Mouse (Mus musculus) hindbrain, embryonic 15.5 days (tissue): ENCODE measurements around the gene Pogk. TPM values are rescaled to one million over a fixed set of nuclear protein-coding genes. Genes with fewer than 3 reads are reported as not detected.

ENCODE experiments used
- ATAC-seq: fragments of 200-750 bp; cut with Nextera tagmentation; 2 replicates; pipeline ENCODE4 v1.8.0; 2017; ENCODE audit warnings: low read depth, moderate number of reproducible peaks, moderate TSS enrichment; ENCODE audit not compliant: low FRiP score
- H3K27ac ChIP-seq: fragments of 300-500 bp; sonication (generic); replicated peaks from 2 replicates; pipeline ENCODE4 v1.5.1; 2015; ENCODE audit warnings: mild to moderate bottlenecking, inconsistent platforms
- H3K27me3 ChIP-seq: fragments of 300-500 bp; sonication (generic); 2 replicates; pipeline ENCODE4 v1.6.1; 2015; ENCODE audit warnings: control low read depth, inconsistent platforms
- H3K36me3 ChIP-seq: fragments of 300-500 bp; sonication (generic); 2 replicates; pipeline ENCODE4 v1.6.1; 2015; ENCODE audit warnings: control low read depth, inconsistent platforms
- H3K4me1 ChIP-seq: fragments of 300-500 bp; sonication (generic); replicated peaks from 2 replicates; pipeline ENCODE4 v1.6.1; 2015; ENCODE audit warnings: control low read depth, inconsistent platforms
- H3K4me2 ChIP-seq: fragments of 300-500 bp; sonication (generic); 2 replicates; pipeline ENCODE4 v1.6.1; 2015; ENCODE audit warnings: moderate library complexity, mild to moderate bottlenecking, inconsistent platforms
- H3K4me3 ChIP-seq: fragments of 300-500 bp; sonication (generic); 2 replicates; pipeline ENCODE4 v1.5.1; 2015; ENCODE audit warnings: mild to moderate bottlenecking, inconsistent platforms
- H3K9ac ChIP-seq: fragments of 300-500 bp; sonication (generic); 2 replicates; pipeline ENCODE4 v1.6.1; 2015; ENCODE audit warnings: inconsistent platforms
- H3K9me3 ChIP-seq: fragments of 300-500 bp; sonication (generic); 2 replicates; pipeline ENCODE4 v1.6.1; 2016; ENCODE audit warnings: control low read depth, inconsistent platforms
- WGBS: fragments of 180-500 bp; shearing (Covaris S2); methylation state at CpG from one replicate; pipeline ENCODE4 v1.1.7; 2015; 5-methylcytosine and 5-hydroxymethylcytosine counted together
- polyA plus RNA-seq: library from polyadenylated mRNA; unstranded; fragments of >200 nt; fragmentation: Nextera tagmentation; extraction: Ambion mirVana; gene quantifications from 2 replicates; pipeline ENCODE4 v1.2.1, GENCODE M21; 2015

Gene Pogk
- polyA plus RNA-seq, 1 experiment from 2014 or later: 38.6 TPM

- Histone ChIP-seq H3K27me3 (no peaks in the 10 kb centered on the region), H3K9ac (no peak overlapping the region), H3K4me1 (no peaks in the 10 kb centered on the region), H3K4me2 (no peak overlapping the region), H3K27ac (no peak overlapping the region), H3K4me3 (no peak overlapping the region), H3K9me3 (no peaks in the 10 kb centered on the region), H3K36me3 (peaks cover 88% of the 10 kb centered on the region)
- WGBS: 90% methylated on average over 5 of the region's 5 CpGs
- no peak for ATAC-seq
These were observed 14.0 kb downstream of the Pogk start for GRCm38 (mm10) chr1:166395661-166396060.

GRCm38 (mm10) chr1:166394770-166395169 lies 14.9 kb downstream of the Pogk start:
- whole genome bisulfite sequencing: 73% methylated on average over 4 of the region's 4 CpGs
- H3K4me3 ChIP-seq: no peak overlapping the region
- H3K4me1 ChIP-seq: no peaks in the 10 kb centered on the region
- peaks cover 95% of the 10 kb centered on the region for H3K36me3 ChIP-seq
- no peak overlapping the region for H3K27ac ChIP-seq
- no peaks in the 10 kb centered on the region for H3K9me3 ChIP-seq
- H3K9ac ChIP-seq: no peak overlapping the region
- ATAC-seq: no peak
- no peak overlapping the region for H3K4me2 ChIP-seq
- no peaks in the 10 kb centered on the region for H3K27me3 ChIP-seq

GRCm38 (mm10) chr1:166391671-166392070 lies 18.0 kb downstream of the Pogk start:
- WGBS: 93% methylated on average over 6 of the region's 6 CpGs
- H3K4me1 ChIP-seq: no peaks in the 10 kb centered on the region

GRCm38 (mm10) chr1:166389406-166390125 lies 20.1 kb downstream of the Pogk start:
- WGBS: 94% methylated on average over 16 of the region's 16 CpGs
- no peak for ATAC-seq
- Histone ChIP-seq H3K9ac (no peak overlapping the region), H3K4me2 (no peak overlapping the region), H3K27me3 (no peaks in the 10 kb centered on the region), H3K36me3 (peaks cover 93% of the 10 kb centered on the region), H3K27ac (no peak overlapping the region), H3K4me3 (no peak overlapping the region), H3K9me3 (no peaks in the 10 kb centered on the region), H3K4me1 (no peaks in the 10 kb centered on the region)

More at GRCm38 (mm10) chr1:166391671-166392070, 18.0 kb downstream of the Pogk start:
- Histone ChIP-seq H3K27me3 (no peaks in the 10 kb centered on the region), H3K4me2 (no peak overlapping the region), H3K27ac (no peak overlapping the region), H3K4me3 (no peak overlapping the region), H3K9ac (no peak overlapping the region), H3K36me3 (peaks cover 95% of the 10 kb centered on the region), H3K9me3 (no peaks in the 10 kb centered on the region)
- no peak for ATAC-seq

- Histone ChIP-seq H3K27me3 (no peaks in the 10 kb centered on the region), H3K9me3 (no peaks in the 10 kb centered on the region), H3K4me3 (no peak overlapping the region), H3K4me2 (no peak overlapping the region), H3K4me1 (no peaks in the 10 kb centered on the region), H3K27ac (no peak overlapping the region), H3K36me3 (peaks cover 91% of the 10 kb centered on the region), H3K9ac (no peak overlapping the region)
- ATAC-seq: no peak
- WGBS: 94% methylated on average over 11 of the region's 11 CpGs
These were observed 21.2 kb downstream of the Pogk start for GRCm38 (mm10) chr1:166388511-166388910.

- Histone ChIP-seq H3K4me2 (no peak overlapping the region), H3K9me3 (no peaks in the 10 kb centered on the region), H3K9ac (no peak overlapping the region), H3K27ac (no peak overlapping the region), H3K36me3 (peaks cover 72% of the 10 kb centered on the region), H3K4me1 (peaks cover 16% of the 10 kb centered on the region), H3K4me3 (no peak overlapping the region), H3K27me3 (no peaks in the 10 kb centered on the region)
- WGBS: 89% methylated on average over 5 of the region's 5 CpGs
- ATAC-seq: no peak
These were observed 24.2 kb downstream of the Pogk start for GRCm38 (mm10) chr1:166385431-166385830.

- ATAC-seq: no peak
- WGBS: 90% methylated on average over 10 of the region's 10 CpGs
- peaks cover 64% of the 10 kb centered on the region for H3K36me3 ChIP-seq
These were observed 25.0 kb downstream of the Pogk start for GRCm38 (mm10) chr1:166384614-166385013.

GRCm38 (mm10) chr1:166382626-166383025 lies 27.0 kb downstream of the Pogk start:
- WGBS: 86% methylated on average over 4 of the region's 4 CpGs
- no peak overlapping the region for H3K27ac ChIP-seq
- no peak overlapping the region for H3K4me3 ChIP-seq
- no peaks in the 10 kb centered on the region for H3K27me3 ChIP-seq
- peaks cover 44% of the 10 kb centered on the region for H3K36me3 ChIP-seq
- no peaks in the 10 kb centered on the region for H3K9me3 ChIP-seq
- H3K4me1 ChIP-seq: peaks cover 22% of the 10 kb centered on the region
- no peak for ATAC-seq
- no peak overlapping the region for H3K4me2 ChIP-seq
- H3K9ac ChIP-seq: no peak overlapping the region

More at GRCm38 (mm10) chr1:166384614-166385013, 25.0 kb downstream of the Pogk start:
- Histone ChIP-seq H3K4me3 (no peak overlapping the region), H3K27ac (no peak overlapping the region), H3K4me1 (peaks cover 19% of the 10 kb centered on the region), H3K9ac (no peak overlapping the region), H3K27me3 (no peaks in the 10 kb centered on the region), H3K9me3 (no peaks in the 10 kb centered on the region), H3K4me2 (no peak overlapping the region)

- WGBS: 78% methylated on average over 5 of the region's 5 CpGs
- Histone ChIP-seq H3K36me3 (peaks cover 36% of the 10 kb centered on the region), H3K4me2 (no peak overlapping the region), H3K9ac (no peak overlapping the region), H3K4me3 (no peak overlapping the region), H3K27ac (no peak overlapping the region), H3K9me3 (no peaks in the 10 kb centered on the region), H3K4me1 (peaks cover 22% of the 10 kb centered on the region), H3K27me3 (no peaks in the 10 kb centered on the region)
- ATAC-seq: no peak
These were observed 27.8 kb downstream of the Pogk start for GRCm38 (mm10) chr1:166381821-166382220.

GRCm38 (mm10) chr1:166381336-166381735 lies 28.3 kb downstream of the Pogk start:
- Histone ChIP-seq H3K27me3 (no peaks in the 10 kb centered on the region), H3K36me3 (peaks cover 32% of the 10 kb centered on the region), H3K9me3 (no peaks in the 10 kb centered on the region), H3K4me3 (no peak overlapping the region; the same call in 1 of the 2 replicates), H3K4me2 (0 out of 2 replicates have a peak overlapping the region, but pooled peaks have one; percentile 70), H3K9ac (peak overlapping the region; percentile 98; the same call in 1 of the 2 replicates), H3K4me1 (peaks cover 22% of the 10 kb centered on the region), H3K27ac (no peak overlapping the region)
- 91% methylated on average over 10 of the region's 10 CpGs for WGBS
- no peak for ATAC-seq

GRCm38 (mm10) chr1:166379630-166380231 lies 29.9 kb downstream of the Pogk start:
- Histone ChIP-seq H3K4me3 (peak overlapping the region; percentile 96), H3K36me3 (peaks cover 17% of the 10 kb centered on the region), H3K27me3 (no peaks in the 10 kb centered on the region), H3K4me2 (peak overlapping the region; percentile 70), H3K27ac (peak overlapping the region; percentile 91), H3K9ac (peak overlapping the region; percentile 98), H3K4me1 (peaks cover 22% of the 10 kb centered on the region), H3K9me3 (no peaks in the 10 kb centered on the region)
- WGBS: under 1% methylated on average over 37 of the region's 41 CpGs
- peak; percentile 47 for ATAC-seq

- peak; percentile 97 for ATAC-seq
- Histone ChIP-seq H3K27ac (peak within 1 kb of the TSS; percentile 91), H3K4me2 (peak within 1 kb of the TSS; percentile 78), H3K9me3 (no peaks in the 10 kb centered on the region), H3K4me3 (peak within 1 kb of the TSS; percentile 96), H3K9ac (peak within 1 kb of the TSS; percentile 98), H3K27me3 (no peaks in the 10 kb centered on the region), H3K36me3 (peaks cover 14% of the 10 kb centered on the region), H3K4me1 (peaks cover 22% of the 10 kb centered on the region)
- WGBS: under 1% methylated on average over 76 of the region's 81 CpGs
These were observed 30.5 kb downstream of the Pogk start, which contains the start of gene Tada1 for GRCm38 (mm10) chr1:166379013-166379629. Tada1 (plus strand) TSS chr1:166379097.
